In the genomic region with DNA sequence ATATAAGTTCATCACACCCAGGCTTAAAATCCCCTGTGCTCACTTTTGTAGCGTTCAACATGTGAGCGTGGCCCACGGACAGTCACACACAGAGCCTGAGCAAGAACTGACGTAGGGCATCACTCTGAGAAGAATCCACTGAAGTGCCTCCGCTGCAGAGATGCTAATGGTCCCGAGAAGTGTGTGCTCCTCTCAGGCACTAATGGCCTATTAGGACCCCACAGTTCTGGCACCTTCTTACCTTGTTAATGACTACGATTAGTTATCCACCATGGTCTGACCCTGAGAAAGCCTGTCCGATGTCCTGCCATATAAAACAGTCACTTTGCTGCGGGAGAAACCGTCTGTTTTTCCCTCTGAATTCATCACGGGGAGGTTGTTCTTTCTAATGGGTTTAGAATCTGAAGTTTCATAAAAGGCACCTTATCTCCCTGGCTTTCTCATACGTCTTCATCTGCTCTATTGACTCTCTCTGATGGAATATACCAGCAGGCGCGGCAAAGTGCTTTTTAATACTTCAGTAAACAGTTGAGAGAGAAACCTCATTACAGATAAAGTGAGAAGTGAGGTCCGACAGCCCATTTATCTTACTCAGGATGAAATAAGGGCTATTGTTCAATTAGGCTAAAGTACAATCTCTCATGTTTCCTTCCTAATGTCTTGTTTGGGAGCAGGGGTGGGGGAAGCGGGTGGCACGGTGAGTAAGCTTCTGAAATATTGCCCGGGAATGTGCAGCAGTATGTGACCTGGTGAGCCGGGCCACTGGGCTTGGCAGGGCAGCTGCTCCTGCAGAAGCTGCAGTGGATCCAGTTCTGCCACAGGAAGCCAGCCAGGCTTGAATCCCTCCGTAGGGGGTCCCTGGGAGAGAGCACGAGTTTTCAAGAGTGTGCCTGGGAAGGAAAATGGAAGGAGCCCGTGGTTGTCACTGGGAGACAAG, we compare ENCODE assay signal across 8 mouse cellular contexts. TPM values are rescaled to one million over a fixed set of nuclear protein-coding genes. Genes with fewer than 3 reads are reported as not detected.
DNase-seq lines count a peak whose midpoint lies in the region; ATAC-seq lines count a peak whose summit lies in the region.

No protein-coding gene starts in this region.

- H3K27ac ChIP-seq in forebrain, embryonic 15.5 days (replicated peaks): no peak overlapping the region

- no peaks in the 10 kb centered on the region for H3K4me1 ChIP-seq in forebrain, embryonic 15.5 days

- intact Hi-C loops in heart, postnatal 14 days (cut with DNase I): no loop called here

- H3K9ac ChIP-seq in forebrain, embryonic 15.5 days (replicated peaks): no peak overlapping the region

- no peaks in the 10 kb centered on the region for H3K27me3 ChIP-seq in forebrain, embryonic 15.5 days

- H3K4me2 ChIP-seq in forebrain, embryonic 15.5 days (replicated peaks): no peak overlapping the region

- WGBS in forebrain, embryonic 15.5 days: 55% methylated on average over 22 of the region's 22 CpGs

- ATAC-seq in forebrain, embryonic 15.5 days (replicated peaks): no peak

- peak; percentile 81 for DNase-seq in NIH3T3 (ENCODE audit: low read depth)
- DNase-seq in embryo, embryonic 9.5 days (ENCODE audit: extremely low spot score): peak; percentile 28
- peak; percentile 38 to 68 for DNase-seq in heart, postnatal 14 days
- peak; percentile 69 to 87 for DNase-seq in kidney, postnatal 25 days
- DNase-seq in ovary, postnatal 14 days (ENCODE audit: low spot score): peak; percentile 33
- no peak for DNase-seq in c-Kit-positive CD71-positive TER-119-positive erythroid progenitor cells, embryonic 14.5 days (ENCODE audit: low spot score)
- no peak for DNase-seq in thymus, postnatal 25 days

- H3K36me3 ChIP-seq in forebrain, embryonic 15.5 days: no peaks in the 10 kb centered on the region

- H3K4me3 ChIP-seq in forebrain, embryonic 15.5 days: no peak overlapping the region

- H3K9me3 ChIP-seq in forebrain, embryonic 15.5 days: no peaks in the 10 kb centered on the region

RNA-seq across cellular contexts. Expression of gene Sh3glb1, which starts 55.5 kb away (rescaled TPM):
- total RNA-seq in heart, postnatal 14 days (2021): 100 to 1,000 TPM; 292 to 300 TPM
- polyA plus RNA-seq in forebrain, embryonic 15.5 days (2015; fragmentation: Nextera tagmentation; extraction: Ambion mirVana): 92.1 and 96.7 TPM in 2 replicates

Comparison
In these comparisons a context has a peak if more than half of its experiments do, and no peak if none do; other contexts are left out.
1. DNase-seq: peak in NIH3T3 (single experiment), embryo, embryonic 9.5 days (single experiment), heart, postnatal 14 days (2 of 2), kidney, postnatal 25 days (2 of 2) and ovary, postnatal 14 days (single experiment); none in c-Kit-positive CD71-positive TER-119-positive erythroid progenitor cells, embryonic 14.5 days (single experiment) and thymus, postnatal 25 days (single experiment).